In the genomic region with DNA sequence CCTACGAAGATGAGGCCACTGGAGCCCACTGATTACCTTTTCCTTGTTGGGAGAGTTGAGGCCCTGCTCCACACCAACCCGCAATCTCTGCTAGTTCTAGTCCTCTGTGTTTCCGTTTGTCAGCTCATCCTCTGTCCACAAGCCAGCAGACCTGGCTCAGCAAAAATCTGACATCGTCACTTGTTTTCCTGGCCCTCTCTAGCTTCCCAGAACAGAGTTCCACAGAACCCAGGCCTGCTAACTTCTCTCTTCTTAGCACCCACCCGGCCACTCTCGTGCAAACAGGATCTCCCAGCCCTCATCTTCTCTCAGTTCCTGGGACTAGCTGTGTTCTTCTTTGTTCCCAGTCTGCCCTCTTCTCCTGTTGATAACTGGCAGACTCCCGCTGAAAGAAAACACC, we compare ENCODE assay signal across 23 mouse cellular contexts. TPM values are rescaled to one million over a fixed set of nuclear protein-coding genes. Genes with fewer than 3 reads are reported as not detected.
DNase-seq lines count a peak whose midpoint lies in the region; ATAC-seq and TF ChIP-seq lines count a peak whose summit lies in the region.
"Had no signal": no experiment of that assay in that cellular context is flagged by ENCODE, and none has a peak within 500 bp of the region (broad histone marks: within the 10 kb centered on the region; RNA-seq: fewer than 3 reads in every experiment).

No protein-coding gene starts in this region.

- no peak for DNase-seq in heart, postnatal 36 days
- DNase-seq in liver, embryonic 11.5 days (ENCODE audit: low spot score) = no peak
- DNase-seq in stomach, postnatal 0 days (ENCODE audit: low spot score) = no peak
- no peak for DNase-seq in lung, adult 18-20 months
- DNase-seq: adrenal gland, postnatal 36 days; B cell, adult 2 months; cerebellum, adult 9-10 months; kidney, adult 9 months; layer of hippocampus, adult 9-11 months; lung, adult 2 months; right cerebral cortex, postnatal 14 days; thymus, postnatal 14 days had no signal

- peaks cover 19% of the 10 kb centered on the region for H3K4me1 ChIP-seq in heart, embryonic 11.5 days (ENCODE audit: control insufficient read depth, insufficient read depth, low read length)
- peaks cover 45% of the 10 kb centered on the region for H3K4me1 ChIP-seq in liver, embryonic 12.5 days
- peaks cover 38% of the 10 kb centered on the region for H3K4me1 ChIP-seq in liver, embryonic 11.5 days (replicated peaks; ENCODE audit: control insufficient read depth, insufficient read depth, low read length)
- peaks cover 11% of the 10 kb centered on the region for H3K4me1 ChIP-seq in heart, embryonic 16.5 days (ENCODE audit: control insufficient read depth, insufficient read depth, low read length)
- H3K4me1 ChIP-seq in stomach, postnatal 0 days (replicated peaks; ENCODE audit: control insufficient read depth, insufficient read depth) = no peaks in the 10 kb centered on the region
- H3K4me1 ChIP-seq: neural tube, embryonic 15.5 days had no signal

- no peak for TF ChIP-seq EP300 in stomach, postnatal 0 days (optimal IDR thresholded peaks at IDR 0.05)

- intact Hi-C loops in heart, postnatal 36 days (cut with DNase I) = no loop called here

- H3K27ac ChIP-seq in heart, embryonic 11.5 days (ENCODE audit: low read depth, low read length) = peak overlapping the region; percentile 46
- peak overlapping the region; percentile 6; the same call in 1 of the 2 replicates for H3K27ac ChIP-seq in liver, embryonic 12.5 days
- H3K27ac ChIP-seq in liver, embryonic 11.5 days (ENCODE audit: low read depth, low read length) = no peak overlapping the region
- H3K27ac ChIP-seq in heart, embryonic 16.5 days (ENCODE audit: low read length) = peak overlapping the region; percentile 44
- peak overlapping the region; percentile 30; the same call in 1 of the 2 replicates for H3K27ac ChIP-seq in stomach, postnatal 0 days (replicated peaks)
- H3K27ac ChIP-seq: forebrain, embryonic 15.5 days; hindbrain, embryonic 13.5 days; limb, embryonic 12.5 days; neural tube, embryonic 15.5 days had no signal

- no peak overlapping the region for H3K4me2 ChIP-seq in heart, embryonic 11.5 days
- H3K4me2 ChIP-seq in liver, embryonic 12.5 days = no peak overlapping the region
- no peak overlapping the region for H3K4me2 ChIP-seq in liver, embryonic 11.5 days
- H3K4me2 ChIP-seq in heart, embryonic 16.5 days (ENCODE audit: low read depth, low read length) = no peak overlapping the region
- no peak overlapping the region for H3K4me2 ChIP-seq in stomach, postnatal 0 days (replicated peaks; ENCODE audit: low read depth)
- H3K4me2 ChIP-seq: forebrain, embryonic 15.5 days; hindbrain, embryonic 13.5 days; limb, embryonic 12.5 days; neural tube, embryonic 15.5 days had no signal

- H3K27me3 ChIP-seq in heart, embryonic 11.5 days (ENCODE audit: control insufficient read depth, insufficient read depth, low read length) = peaks cover 12% of the 10 kb centered on the region
- H3K27me3 ChIP-seq in liver, embryonic 12.5 days (replicated peaks) = no peaks in the 10 kb centered on the region
- H3K27me3 ChIP-seq in liver, embryonic 11.5 days (replicated peaks; ENCODE audit: control insufficient read depth, insufficient read depth, low read length) = no peaks in the 10 kb centered on the region
- H3K27me3 ChIP-seq in heart, embryonic 16.5 days (ENCODE audit: control insufficient read depth, insufficient read depth, low read length) = no peaks in the 10 kb centered on the region
- no peaks in the 10 kb centered on the region for H3K27me3 ChIP-seq in stomach, postnatal 0 days (ENCODE audit: control insufficient read depth, insufficient read depth, low read length)
- H3K27me3 ChIP-seq: forebrain, embryonic 15.5 days; limb, embryonic 12.5 days; neural tube, embryonic 15.5 days had no signal

- H3K9me3 ChIP-seq in heart, embryonic 11.5 days (replicated peaks; ENCODE audit: control insufficient read depth, low read length) = no peaks in the 10 kb centered on the region; the same call in 1 of the 2 replicates
- H3K9me3 ChIP-seq in liver, embryonic 12.5 days (replicated peaks) = no peaks in the 10 kb centered on the region
- no peaks in the 10 kb centered on the region for H3K9me3 ChIP-seq in liver, embryonic 11.5 days (ENCODE audit: control insufficient read depth, low read length)
- no peaks in the 10 kb centered on the region for H3K9me3 ChIP-seq in heart, embryonic 16.5 days (replicated peaks; ENCODE audit: control insufficient read depth, low read length)
- H3K9me3 ChIP-seq in stomach, postnatal 0 days (ENCODE audit: control insufficient read depth, low read length) = no peaks in the 10 kb centered on the region
- H3K9me3 ChIP-seq: forebrain, embryonic 15.5 days; hindbrain, embryonic 13.5 days; limb, embryonic 12.5 days; neural tube, embryonic 15.5 days had no signal

- H3K36me3 ChIP-seq in heart, embryonic 11.5 days (ENCODE audit: control insufficient read depth, insufficient read depth, low read length) = no peaks in the 10 kb centered on the region
- H3K36me3 ChIP-seq in liver, embryonic 12.5 days = no peaks in the 10 kb centered on the region
- H3K36me3 ChIP-seq in liver, embryonic 11.5 days (ENCODE audit: control insufficient read depth, insufficient read depth, low read length) = no peaks in the 10 kb centered on the region
- no peaks in the 10 kb centered on the region for H3K36me3 ChIP-seq in heart, embryonic 16.5 days (ENCODE audit: control insufficient read depth, insufficient read depth)
- no peaks in the 10 kb centered on the region for H3K36me3 ChIP-seq in stomach, postnatal 0 days (ENCODE audit: control insufficient read depth, insufficient read depth, low read length)
- H3K36me3 ChIP-seq: forebrain, embryonic 15.5 days; hindbrain, embryonic 13.5 days; limb, embryonic 12.5 days; neural tube, embryonic 15.5 days had no signal

- H3K9ac ChIP-seq in heart, embryonic 11.5 days (ENCODE audit: low read depth, low read length) = no peak overlapping the region
- H3K9ac ChIP-seq in liver, embryonic 12.5 days = no peak overlapping the region
- H3K9ac ChIP-seq in liver, embryonic 11.5 days (ENCODE audit: low read depth, low read length) = no peak overlapping the region
- H3K9ac ChIP-seq in heart, embryonic 16.5 days (ENCODE audit: low read length) = no peak overlapping the region
- H3K9ac ChIP-seq in stomach, postnatal 0 days (ENCODE audit: low read length) = no peak overlapping the region
- H3K9ac ChIP-seq: forebrain, embryonic 15.5 days; hindbrain, embryonic 13.5 days; limb, embryonic 12.5 days; neural tube, embryonic 15.5 days had no signal

- TF ChIP-seq CTCF in stomach, postnatal 0 days (IDR thresholded peaks at IDR 0.05; ENCODE audit: low read depth) = no peak

- no peak overlapping the region for H3K4me3 ChIP-seq in heart, embryonic 11.5 days (ENCODE audit: low read depth, low read length)
- no peak overlapping the region for H3K4me3 ChIP-seq in liver, embryonic 12.5 days
- no peak overlapping the region for H3K4me3 ChIP-seq in liver, embryonic 11.5 days (ENCODE audit: low read depth, low read length)
- H3K4me3 ChIP-seq in heart, embryonic 16.5 days (ENCODE audit: low read length) = no peak overlapping the region
- H3K4me3 ChIP-seq in stomach, postnatal 0 days (ENCODE audit: low read depth, low read length) = no peak overlapping the region
- H3K4me3 ChIP-seq: erythroblast, embryonic 14.5 days; forebrain, embryonic 15.5 days; hindbrain, embryonic 13.5 days; limb, embryonic 12.5 days; neural tube, embryonic 15.5 days had no signal

- 47% methylated on average over 7 of the region's 7 CpGs for WGBS in heart, embryonic 11.5 days (ENCODE audit: insufficient replicate concordance)
- 66% methylated on average over 7 of the region's 7 CpGs for WGBS in liver, embryonic 12.5 days (ENCODE audit: insufficient replicate concordance)
- 65% methylated on average over 7 of the region's 7 CpGs for WGBS in liver, embryonic 11.5 days
- WGBS in heart, embryonic 16.5 days = 65% methylated on average over 7 of the region's 7 CpGs
- 67% methylated on average over 7 of the region's 7 CpGs for WGBS in stomach, postnatal 0 days

- no peak for ATAC-seq in heart, embryonic 11.5 days (replicated peaks; ENCODE audit: insufficient number of reproducible peaks, low FRiP score, low TSS enrichment)
- ATAC-seq in liver, embryonic 12.5 days = no peak
- ATAC-seq in liver, embryonic 11.5 days (replicated peaks; ENCODE audit: low FRiP score) = no peak
- no peak for ATAC-seq in heart, embryonic 16.5 days (replicated peaks; ENCODE audit: extremely low read depth, insufficient read depth, low FRiP score)
- no peak for ATAC-seq in stomach, postnatal 0 days (ENCODE audit: low FRiP score, low TSS enrichment)
- no peak for ATAC-seq in frontal cortex, adult (ENCODE audit: low TSS enrichment)
- ATAC-seq: midbrain, embryonic 16.5 days had no signal

RNA-seq across cellular contexts. Expression of gene Arhgef17, which starts 20.8 kb away (rescaled TPM):
- 8.5 and 8.8 TPM in 2 replicates for polyA plus RNA-seq in heart, embryonic 11.5 days (2014; fragmentation: Nextera tagmentation; extraction: Ambion mirVana)
- 10 to 100 TPM; 24.3 to 29.9 TPM for total RNA-seq in heart, postnatal 36 days (2021)
- 1.7 and 2.2 TPM in 2 replicates for polyA plus RNA-seq in liver, embryonic 12.5 days (2016; fragmentation: Nextera tagmentation; extraction: Ambion mirVana)
- 4.5 and 5.4 TPM in 2 replicates for polyA plus RNA-seq in liver, embryonic 11.5 days (2014; fragmentation: Nextera tagmentation; extraction: Ambion mirVana)
- 5.1 and 6.5 TPM in 2 replicates for polyA plus RNA-seq in heart, embryonic 16.5 days (2015; fragmentation: Nextera tagmentation; extraction: Ambion mirVana)
- polyA plus RNA-seq in stomach, postnatal 0 days (2015; fragmentation: Nextera tagmentation; extraction: Ambion mirVana) = 2.2 and 2.7 TPM in 2 replicates

RNA-seq across cellular contexts. Expression of gene P2ry6, which starts 21.8 kb away (rescaled TPM):
- polyA plus RNA-seq in heart, embryonic 11.5 days (2014; fragmentation: Nextera tagmentation; extraction: Ambion mirVana) = 2.1 and 2.8 TPM in 2 replicates
- total RNA-seq in heart, postnatal 36 days (2021) = 1 to 10 TPM; 4.3 to 4.7 TPM
- 3.4 and 3.6 TPM in 2 replicates for polyA plus RNA-seq in liver, embryonic 12.5 days (2016; fragmentation: Nextera tagmentation; extraction: Ambion mirVana)
- 4.1 and 4.3 TPM in 2 replicates for polyA plus RNA-seq in liver, embryonic 11.5 days (2014; fragmentation: Nextera tagmentation; extraction: Ambion mirVana)
- polyA plus RNA-seq in heart, embryonic 16.5 days (2015; fragmentation: Nextera tagmentation; extraction: Ambion mirVana) = 5.1 and 5.8 TPM in 2 replicates
- 6.1 and 6.4 TPM in 2 replicates for polyA plus RNA-seq in stomach, postnatal 0 days (2015; fragmentation: Nextera tagmentation; extraction: Ambion mirVana)
- total RNA-seq: common myeloid progenitor, adult 5-6 weeks had no signal

RNA-seq across cellular contexts. Expression of gene P2ry2, which starts 60.0 kb away (rescaled TPM):
- 0.54 and 0.68 TPM in 2 replicates for polyA plus RNA-seq in heart, embryonic 11.5 days (2014; fragmentation: Nextera tagmentation; extraction: Ambion mirVana)
- 10 to 100 TPM; 19.6 to 28.4 TPM for total RNA-seq in heart, postnatal 36 days (2021)
- polyA plus RNA-seq in liver, embryonic 12.5 days (2016; fragmentation: Nextera tagmentation; extraction: Ambion mirVana) = 1.2 TPM in 2 replicates
- polyA plus RNA-seq in liver, embryonic 11.5 days (2014; fragmentation: Nextera tagmentation; extraction: Ambion mirVana) = 1.6 and 2.2 TPM in 2 replicates
- polyA plus RNA-seq in heart, embryonic 16.5 days (2015; fragmentation: Nextera tagmentation; extraction: Ambion mirVana) = 3.6 and 4.3 TPM in 2 replicates
- polyA plus RNA-seq in stomach, postnatal 0 days (2015; fragmentation: Nextera tagmentation; extraction: Ambion mirVana) = 5.7 and 5.8 TPM in 2 replicates
